Mouse (Mus musculus) heart, embryonic 14.5 days (tissue): ENCODE measurements around the gene D630003M21Rik. TPM values are rescaled to one million over a fixed set of nuclear protein-coding genes. Genes with fewer than 3 reads are reported as not detected.

ENCODE experiments used
- ATAC-seq: fragments of 200-750 bp; cut with Nextera tagmentation; 2 replicates; pipeline ENCODE4 v1.8.0; 2017; ENCODE audit warnings: low read depth, moderate TSS enrichment; ENCODE audit not compliant: insufficient number of reproducible peaks, insufficient read depth, low FRiP score
- H3K27ac ChIP-seq, 2 experiments: fragments of 200-500 bp in 1 of 2; fragments of 300-500 bp in 1 of 2; sonication (generic) in 1 of 2; replicated peaks in 1 of 2; 2 replicates each; pipeline ENCODE4 v1.5.1; 2012 to 2014; ENCODE audit warnings: low read depth in 2 of 2, low read length in 2 of 2, control low read depth in 1 of 2, mild to moderate bottlenecking in 1 of 2, mixed read lengths in 1 of 2; ENCODE audit not compliant: control insufficient read depth in 1 of 2, insufficient read depth in 1 of 2
- H3K27me3 ChIP-seq: fragments of 300-500 bp; sonication (generic); 2 replicates; pipeline ENCODE4 v1.6.1; 2014; ENCODE audit warnings: mild to moderate bottlenecking, low read length, control low read depth; ENCODE audit not compliant: control insufficient read depth, insufficient read depth
- H3K36me3 ChIP-seq: fragments of 300-500 bp; sonication (generic); 2 replicates; pipeline ENCODE4 v1.6.1; 2014; ENCODE audit warnings: mild to moderate bottlenecking, control low read depth, low read length, mixed read lengths; ENCODE audit not compliant: control insufficient read depth, insufficient read depth
- H3K4me1 ChIP-seq, 2 experiments: fragments of 200-500 bp in 1 of 2; fragments of 300-500 bp in 1 of 2; sonication (generic) in 1 of 2; 2 replicates each; pipeline ENCODE4 v1.6.1; 2012 to 2014; ENCODE audit warnings: low read length in 2 of 2, control low read depth in 1 of 2, mixed read lengths in 1 of 2; ENCODE audit not compliant: control insufficient read depth in 2 of 2, insufficient read depth in 2 of 2
- H3K4me2 ChIP-seq: fragments of 300-500 bp; sonication (generic); 2 replicates; pipeline ENCODE4 v1.6.1; 2014; ENCODE audit warnings: mild to moderate bottlenecking, low read length
- H3K4me3 ChIP-seq, 2 experiments: fragments of 200-500 bp in 1 of 2; fragments of 300-500 bp in 1 of 2; sonication (generic) in 1 of 2; 2 replicates each; pipeline ENCODE4 v1.5.1; 2012 to 2014; ENCODE audit warnings: low read length in 2 of 2, mild to moderate bottlenecking in 2 of 2, control low read depth in 1 of 2, low read depth in 1 of 2, moderate library complexity in 1 of 2; ENCODE audit not compliant: control insufficient read depth in 1 of 2, insufficient read depth in 1 of 2
- H3K9ac ChIP-seq: fragments of 300-500 bp; sonication (generic); 2 replicates; pipeline ENCODE4 v1.6.1; 2014; ENCODE audit warnings: mild to moderate bottlenecking, low read length
- H3K9me3 ChIP-seq: fragments of 300-500 bp; sonication (generic); 2 replicates; pipeline ENCODE4 v1.6.1; 2016; ENCODE audit warnings: low read length, control low read depth; ENCODE audit not compliant: control insufficient read depth
- WGBS: fragments of 180-500 bp; shearing (Covaris S2); extraction: QIAGEN DNeasy Blood & Tissue Kit; methylation state at CpG from one replicate; pipeline ENCODE4 v1.1.7; 2014; 5-methylcytosine and 5-hydroxymethylcytosine counted together
- polyA plus RNA-seq: library from polyadenylated mRNA; unstranded; fragments of >200 nt; fragmentation: Nextera tagmentation; extraction: Ambion mirVana; gene quantifications from 2 replicates; pipeline ENCODE4 v1.2.1, GENCODE M21; 2014

D630003M21Rik gene
- 1.2 and 1.3 TPM in 2 replicates for polyA plus RNA-seq

DNA sequence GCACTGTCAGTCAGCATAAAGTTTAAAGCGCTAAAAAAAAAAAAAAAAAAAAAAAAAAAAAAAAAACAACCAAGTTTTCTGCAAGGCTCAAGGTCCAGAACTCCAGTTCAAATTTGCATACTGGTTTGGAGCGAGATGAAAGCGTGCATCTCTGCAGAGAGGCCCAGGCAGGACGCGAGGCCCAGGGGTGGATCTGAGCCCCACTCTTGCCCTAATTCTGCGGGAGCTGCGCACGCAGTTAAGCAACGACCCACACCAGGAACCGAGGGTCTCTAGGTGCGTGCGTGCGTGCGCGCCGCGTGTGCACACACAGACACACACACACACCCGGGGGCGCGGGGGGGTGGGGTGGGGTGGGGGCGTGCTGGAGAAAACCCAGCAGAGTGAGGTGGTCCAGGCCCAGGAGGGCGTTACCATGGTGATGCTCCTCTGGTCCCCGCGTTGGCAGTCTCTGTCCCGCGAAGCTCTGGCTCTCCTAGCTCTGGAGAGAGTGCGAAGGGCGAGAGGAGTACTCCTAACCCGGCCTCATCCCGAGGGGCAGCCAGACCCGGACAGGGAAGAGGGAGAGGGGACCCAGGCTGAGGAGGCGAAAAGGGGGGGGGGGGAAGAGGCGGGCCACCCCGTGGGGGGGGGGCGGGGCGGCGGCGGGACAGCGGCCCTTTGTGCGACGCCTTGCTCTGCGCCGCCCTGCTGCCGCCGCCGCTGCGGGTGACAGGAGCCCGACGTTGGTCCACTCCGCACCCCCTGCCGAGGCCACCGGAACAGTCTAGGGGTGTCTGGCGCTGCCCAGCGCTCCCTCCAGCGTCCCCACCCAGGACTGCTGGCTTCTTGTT lies at the start of gene D630003M21Rik:
Gene D630003M21Rik, minus strand, starts transcription at position 553 of the 833 bp plus-strand sequence.
- H3K4me3 ChIP-seq: peak within 1 kb of the TSS; percentile 39 to 42
- peak within 1 kb of the TSS; percentile 86 for H3K4me2 ChIP-seq
- ATAC-seq: peak; percentile 70
- H3K4me1 ChIP-seq: peaks cover 0 to 10% of the 10 kb centered on the region in 2 experiments; a peak in 3 of 4 replicates
- H3K36me3 ChIP-seq: no peaks in the 10 kb centered on the region
- H3K9ac ChIP-seq: peak within 1 kb of the TSS; percentile 64
- H3K27me3 ChIP-seq: peaks cover 11% of the 10 kb centered on the region; the same call in 1 of the 2 replicates
- WGBS: 1% methylated on average over 40 of the region's 55 CpGs
- no peaks in the 10 kb centered on the region for H3K9me3 ChIP-seq
- H3K27ac ChIP-seq: no peak within 1 kb of the TSS

DNA sequence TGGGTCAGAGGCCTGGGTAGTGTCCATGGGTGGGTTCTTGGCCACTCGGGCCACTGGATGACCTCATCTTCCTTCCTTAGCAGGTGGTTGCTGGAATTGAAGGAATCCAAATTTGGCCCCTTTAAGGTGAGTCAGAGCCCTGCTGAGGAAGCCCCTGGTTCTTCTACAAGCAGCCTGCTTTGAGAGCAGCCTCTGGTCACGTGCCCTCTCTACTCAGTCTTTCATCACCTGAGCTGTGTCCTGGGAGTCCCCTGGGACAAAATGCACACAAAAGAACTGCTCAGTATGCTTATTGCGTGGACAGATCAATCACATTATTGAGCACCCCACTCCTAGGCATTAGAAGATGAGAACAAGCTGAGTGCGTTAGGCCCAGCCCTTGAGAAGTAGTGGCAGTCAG lies 47.9 kb upstream of the D630003M21Rik start:
- Histone ChIP-seq H3K4me1 (no peaks in the 10 kb centered on the region; a peak in 1 of 4 replicates), H3K27ac (no peak overlapping the region)
- no peak for ATAC-seq

DNA sequence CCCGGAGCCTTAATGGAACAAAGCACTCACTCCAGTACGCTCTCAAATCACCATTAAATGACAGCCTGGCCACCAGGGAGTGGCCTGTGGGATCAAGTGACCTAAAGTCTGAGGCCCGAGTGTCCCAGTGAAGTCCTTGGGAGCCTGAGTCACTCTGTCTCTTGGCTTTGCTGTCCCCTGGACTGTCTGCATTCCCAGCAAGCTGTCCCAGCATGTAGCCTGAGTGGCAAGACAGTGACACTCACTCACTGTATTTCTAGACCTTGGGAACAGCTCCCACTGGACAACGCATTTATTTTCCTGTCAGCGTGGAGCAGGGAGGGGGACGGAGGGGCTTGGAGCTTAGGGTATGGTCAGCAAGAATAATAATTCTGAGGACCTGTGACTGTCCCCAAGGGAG lies 47.4 kb upstream of the D630003M21Rik start:
- ATAC-seq: no peak
- no peak overlapping the region for H3K9ac ChIP-seq
- no peak overlapping the region for H3K4me3 ChIP-seq
- no peaks in the 10 kb centered on the region for H3K27me3 ChIP-seq
- WGBS: 52% methylated on average over 6 of the region's 6 CpGs
- no peaks in the 10 kb centered on the region for H3K9me3 ChIP-seq
- H3K4me1 ChIP-seq: no peaks in the 10 kb centered on the region; a peak in 1 of 4 replicates
- H3K36me3 ChIP-seq: no peaks in the 10 kb centered on the region
- no peak overlapping the region for H3K4me2 ChIP-seq
- H3K27ac ChIP-seq: no peak overlapping the region

More for the DNA sequence above, 47.9 kb upstream of the D630003M21Rik start:
- no peaks in the 10 kb centered on the region for H3K36me3 ChIP-seq
- H3K4me2 ChIP-seq: no peak overlapping the region
- no peak overlapping the region for H3K9ac ChIP-seq
- WGBS: 62% methylated on average over 4 of the region's 4 CpGs
- H3K27me3 ChIP-seq: peaks cover 3% of the 10 kb centered on the region; the same call in 1 of the 2 replicates
- no peaks in the 10 kb centered on the region for H3K9me3 ChIP-seq
- no peak overlapping the region for H3K4me3 ChIP-seq

DNA sequence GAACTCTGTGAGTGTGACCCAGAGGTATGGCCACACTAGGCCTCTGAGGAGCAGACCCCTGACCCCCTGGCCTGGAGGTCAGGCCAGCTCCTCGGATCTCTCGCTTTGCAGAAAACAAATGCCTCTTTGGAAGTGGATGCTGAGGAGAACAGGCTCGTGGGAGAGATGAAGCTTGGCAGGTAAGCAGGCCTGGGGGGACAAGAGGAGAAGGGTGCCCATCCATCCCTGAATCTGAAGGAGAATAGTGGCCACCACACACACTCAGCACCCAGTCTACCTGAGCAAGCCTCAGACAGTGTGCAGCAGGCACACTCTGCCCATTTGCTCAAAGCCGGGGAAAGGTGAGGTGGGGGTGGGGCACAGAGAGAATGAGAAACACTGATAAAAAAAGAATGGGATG lies 46.8 kb upstream of the D630003M21Rik start:
- H3K9me3 ChIP-seq: no peaks in the 10 kb centered on the region
- H3K27me3 ChIP-seq: no peaks in the 10 kb centered on the region
- no peak overlapping the region for H3K4me3 ChIP-seq
- ATAC-seq: no peak
- WGBS: 81% methylated on average over 4 of the region's 4 CpGs
- H3K4me2 ChIP-seq: no peak overlapping the region
- no peak overlapping the region for H3K9ac ChIP-seq
- H3K4me1 ChIP-seq: no peaks in the 10 kb centered on the region; a peak in 1 of 4 replicates
- H3K27ac ChIP-seq: no peak overlapping the region
- H3K36me3 ChIP-seq: no peaks in the 10 kb centered on the region

DNA sequence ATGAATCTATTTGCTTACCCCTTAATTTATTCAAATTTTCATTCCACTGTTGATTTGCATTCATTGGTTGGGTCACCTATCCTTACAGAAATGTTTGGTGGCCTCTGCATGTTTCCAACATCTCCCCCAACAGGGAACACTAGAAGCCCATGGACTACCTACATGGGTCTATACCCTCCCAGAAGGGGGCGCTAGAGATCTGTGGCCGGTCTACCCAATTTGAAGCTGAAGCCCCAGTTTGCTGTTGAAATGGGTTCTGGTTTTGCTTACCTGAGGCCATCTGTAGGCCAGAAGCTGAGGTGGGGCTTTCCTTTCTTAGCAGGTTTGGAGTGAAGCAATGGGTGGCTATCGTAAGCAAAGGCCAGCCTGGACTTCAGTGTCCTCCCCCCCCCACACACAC lies 46.3 kb upstream of the D630003M21Rik start:
- 93% methylated on average over 3 of the region's 3 CpGs for WGBS
- no peak overlapping the region for H3K4me3 ChIP-seq
- no peaks in the 10 kb centered on the region for H3K36me3 ChIP-seq
- no peak overlapping the region for H3K4me2 ChIP-seq
- H3K27me3 ChIP-seq: no peaks in the 10 kb centered on the region
- no peaks in the 10 kb centered on the region; a peak in 1 of 4 replicates for H3K4me1 ChIP-seq
- H3K9ac ChIP-seq: no peak overlapping the region
- ATAC-seq: no peak
- no peak overlapping the region for H3K27ac ChIP-seq
- no peaks in the 10 kb centered on the region for H3K9me3 ChIP-seq

DNA sequence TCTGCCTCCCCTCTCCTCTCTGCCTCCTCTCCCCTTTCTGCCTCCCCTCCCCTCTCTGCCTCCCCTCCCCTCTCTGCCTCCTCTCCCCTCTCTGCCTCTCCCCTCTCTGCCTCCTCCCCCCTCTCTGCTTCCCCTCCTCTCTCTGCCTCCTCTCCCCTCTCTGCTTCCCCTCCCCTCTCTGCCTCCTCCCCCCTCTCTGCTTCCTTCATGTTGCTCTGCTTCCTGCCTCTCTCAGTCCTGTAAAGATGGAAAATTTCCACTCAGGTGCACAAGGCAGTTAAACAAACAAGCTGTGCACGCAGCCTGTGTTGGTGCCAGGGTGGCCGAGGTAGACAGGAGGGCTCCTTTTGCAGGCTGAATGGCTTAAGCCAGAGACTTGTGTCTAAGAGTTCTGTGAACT lies 44.6 kb upstream of the D630003M21Rik start:
- 26% methylated on average over 2 of the region's 2 CpGs for WGBS
- Histone ChIP-seq H3K27me3 (no peaks in the 10 kb centered on the region), H3K9ac (no peak overlapping the region), H3K9me3 (no peaks in the 10 kb centered on the region), H3K27ac (no peak overlapping the region), H3K4me1 (no peaks in the 10 kb centered on the region; a peak in 1 of 4 replicates), H3K4me2 (no peak overlapping the region), H3K36me3 (no peaks in the 10 kb centered on the region), H3K4me3 (no peak overlapping the region)
- no peak for ATAC-seq

DNA sequence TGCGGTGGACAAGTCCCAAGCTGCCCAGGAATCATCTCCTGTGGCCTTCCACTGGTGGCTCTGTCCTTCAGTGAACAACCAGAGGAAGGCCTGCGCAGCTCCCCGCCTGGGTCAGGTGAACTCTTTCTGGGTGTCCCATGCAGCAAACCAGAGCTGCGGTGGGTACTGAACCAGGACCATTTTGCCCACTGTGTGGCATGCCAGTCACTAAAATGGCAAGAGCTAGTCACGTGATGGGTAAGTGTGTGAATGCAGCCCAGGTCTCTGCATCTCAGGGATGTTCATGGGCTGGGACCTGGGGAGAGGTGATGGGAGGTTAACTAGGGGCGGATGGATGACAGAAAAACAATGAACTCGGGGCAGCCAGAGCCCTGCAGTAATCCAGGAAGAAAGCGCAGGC lies 41.0 kb upstream of the D630003M21Rik start:
- Histone ChIP-seq H3K27ac (no peak overlapping the region), H3K9me3 (no peaks in the 10 kb centered on the region), H3K4me3 (no peak overlapping the region), H3K9ac (no peak overlapping the region), H3K27me3 (no peaks in the 10 kb centered on the region), H3K4me1 (peaks cover 0 to 2% of the 10 kb centered on the region in 2 experiments; a peak in 2 of 4 replicates), H3K36me3 (no peaks in the 10 kb centered on the region), H3K4me2 (no peak overlapping the region)
- no peak for ATAC-seq
- 80% methylated on average over 8 of the region's 8 CpGs for WGBS
